Mouse (Mus musculus) heart, postnatal 0 days (tissue): Measurements from ENCODE around the gene Ccl22.

Experiments used
- CTCF ChIP-seq: IDR thresholded peaks from 2 replicates; pipeline ENCODE4 v1.5.1; 2016; ENCODE audit warnings: antibody characterized with exemption, control low read depth, low read depth
- EP300 ChIP-seq: IDR thresholded peaks from 2 replicates; pipeline ENCODE4 v1.6.1; 2016; ENCODE audit warnings: antibody characterized with exemption, low read depth

DNA sequence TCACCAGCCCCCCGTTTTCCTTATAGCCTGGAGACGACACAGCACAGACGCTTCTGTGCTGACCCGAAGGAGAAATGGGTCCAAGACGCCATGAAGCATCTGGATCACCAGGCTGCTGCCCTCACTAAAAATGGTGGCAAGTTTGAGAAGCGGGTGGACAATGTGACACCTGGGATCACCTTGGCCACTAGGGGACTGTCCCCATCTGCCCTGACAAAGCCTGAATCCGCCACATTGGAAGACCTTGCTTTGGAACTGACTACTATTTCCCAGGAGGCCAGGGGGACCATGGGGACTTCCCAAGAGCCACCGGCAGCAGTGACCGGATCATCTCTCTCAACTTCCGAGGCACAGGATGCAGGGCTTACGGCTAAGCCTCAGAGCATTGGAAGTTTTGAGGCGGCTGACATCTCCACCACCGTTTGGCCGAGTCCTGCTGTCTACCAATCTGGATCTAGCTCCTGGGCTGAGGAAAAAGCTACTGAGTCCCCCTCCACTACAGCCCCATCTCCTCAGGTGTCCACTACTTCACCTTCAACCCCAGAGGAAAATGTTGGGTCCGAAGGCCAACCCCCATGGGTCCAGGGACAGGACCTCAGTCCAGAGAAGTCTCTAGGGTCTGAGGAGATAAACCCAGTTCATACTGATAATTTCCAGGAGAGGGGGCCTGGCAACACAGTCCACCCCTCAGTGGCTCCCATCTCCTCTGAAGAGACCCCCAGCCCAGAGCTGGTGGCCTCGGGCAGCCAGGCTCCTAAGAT is 34.3 kb downstream of the Ccl22 start:
- no peak for TF ChIP-seq EP300
- TF ChIP-seq CTCF: no peak
